Mouse (Mus musculus): ENCODE data around the gene Hmgn2. TPM values are rescaled to one million over a fixed set of nuclear protein-coding genes. Genes with fewer than 3 reads are reported as not detected.

Gene Hmgn2
- total RNA-seq (2021) = 100 to 1,000 TPM; 118 to 146 TPM
- long read RNA-seq, experiment 1, transcript Hmgn2-210 (5 exons, 630 nt) = minor isoform, 15 of 209 reads
- long read RNA-seq, experiment 1, transcript Hmgn2-203 (6 exons, 1,265 nt) = major isoform, 173 of 209 reads
- long read RNA-seq, experiment 1, partial matches to known transcripts = 2 of 209 reads
- long read RNA-seq, experiment 1, other reads (novel, unspliced or antisense) = 6 of 209 reads
- long read RNA-seq, experiment 2, transcript Hmgn2-203 (6 exons, 1,265 nt) = major isoform, 92 of 116 reads
- long read RNA-seq, experiment 2, transcript Hmgn2-210 (5 exons, 630 nt) = minor isoform, 10 of 116 reads
- long read RNA-seq, experiment 2, partial matches to known transcripts = 2 of 116 reads
- long read RNA-seq, experiment 2, other reads (novel, unspliced or antisense) = 8 of 116 reads

- intact Hi-C loops (cut with DNase I) = loop anchor here (5.0 kb wide), 1 partner anchor 56 kb away; no protein-coding TSS in a partner anchor
- peak; percentile 43 to 47 for DNase-seq (ENCODE audit: low spot score in 2 of 2)
Measured at GRCm38 (mm10) chr4:133968150-133968921, at the start of gene Hmgn2. TSS of gene Hmgn2 (minus strand) at chr4:133968650.

- no peak for DNase-seq (ENCODE audit: low spot score in 2 of 2)
- intact Hi-C loops (cut with DNase I) = no loop called here
Measured at GRCm38 (mm10) chr4:134017201-134017865, 48.9 kb upstream of the Hmgn2 start.

GRCm38 (mm10) chr4:134016767-134017166 lies 48.3 kb upstream of the Hmgn2 start:
- intact Hi-C loops (cut with DNase I) = no loop called here
- DNase-seq (ENCODE audit: low spot score in 2 of 2) = no peak

- intact Hi-C loops (cut with DNase I) = no loop called here
- no peak for DNase-seq (ENCODE audit: low spot score in 2 of 2)
Measured at GRCm38 (mm10) chr4:134016208-134016607, 47.8 kb upstream of the Hmgn2 start.

GRCm38 (mm10) chr4:134012858-134013528 lies 44.5 kb upstream of the Hmgn2 start:
- DNase-seq (ENCODE audit: low spot score in 2 of 2) = no peak
- intact Hi-C loops (cut with DNase I) = no loop called here

GRCm38 (mm10) chr4:134011450-134012414 lies 43.3 kb upstream of the Hmgn2 start:
- intact Hi-C loops (cut with DNase I) = no loop called here
- no peak for DNase-seq (ENCODE audit: low spot score in 2 of 2)

GRCm38 (mm10) chr4:134009709-134010108 lies 41.3 kb upstream of the Hmgn2 start:
- intact Hi-C loops (cut with DNase I) = no loop called here
- DNase-seq (ENCODE audit: low spot score in 2 of 2) = no peak

- DNase-seq (ENCODE audit: low spot score in 2 of 2) = no peak
Measured at GRCm38 (mm10) chr4:134006845-134007244, 38.4 kb upstream of the Hmgn2 start.

GRCm38 (mm10) chr4:134005581-134006358 lies 37.3 kb upstream of the Hmgn2 start:
- intact Hi-C loops (cut with DNase I) = no loop called here
- DNase-seq (ENCODE audit: low spot score in 2 of 2) = no peak

More at GRCm38 (mm10) chr4:134006845-134007244, 38.4 kb upstream of the Hmgn2 start:
- intact Hi-C loops (cut with DNase I) = no loop called here

- intact Hi-C loops (cut with DNase I) = no loop called here
Measured at GRCm38 (mm10) chr4:134002903-134003302, 34.5 kb upstream of the Hmgn2 start.

GRCm38 (mm10) chr4:134002246-134002645 lies 33.8 kb upstream of the Hmgn2 start:
- intact Hi-C loops (cut with DNase I) = no loop called here
- DNase-seq (ENCODE audit: low spot score in 2 of 2) = no peak

More at GRCm38 (mm10) chr4:134002903-134003302, 34.5 kb upstream of the Hmgn2 start:
- DNase-seq (ENCODE audit: low spot score in 2 of 2) = no peak

GRCm38 (mm10) chr4:134001710-134002109 lies 33.3 kb upstream of the Hmgn2 start:
- intact Hi-C loops (cut with DNase I) = no loop called here
- no peak for DNase-seq (ENCODE audit: low spot score in 2 of 2)

- intact Hi-C loops (cut with DNase I) = no loop called here
- peak; percentile 95 to 96 for DNase-seq (ENCODE audit: low spot score in 2 of 2)
Measured at GRCm38 (mm10) chr4:134000466-134001438, 32.3 kb upstream of the Hmgn2 start, which contains the start of gene Dhdds. TSS of gene Dhdds (minus strand) at chr4:134000918.

GRCm38 (mm10) chr4:133994697-133995096 lies 26.2 kb upstream of the Hmgn2 start:
- no peak for DNase-seq (ENCODE audit: low spot score in 2 of 2)
- intact Hi-C loops (cut with DNase I) = no loop called here

- DNase-seq (ENCODE audit: low spot score in 2 of 2) = no peak
- intact Hi-C loops (cut with DNase I) = no loop called here
Measured at GRCm38 (mm10) chr4:133991087-133991660, 22.7 kb upstream of the Hmgn2 start.

- intact Hi-C loops (cut with DNase I) = no loop called here
- DNase-seq (ENCODE audit: low spot score in 2 of 2) = peak in 1 of 2 experiments; percentile 22
Measured at GRCm38 (mm10) chr4:133990035-133990434, 21.6 kb upstream of the Hmgn2 start.

All from left cerebral cortex, postnatal 14 days (tissue).